Comparison of ENCODE assay signal across 30 mouse cellular contexts in the genomic region with DNA sequence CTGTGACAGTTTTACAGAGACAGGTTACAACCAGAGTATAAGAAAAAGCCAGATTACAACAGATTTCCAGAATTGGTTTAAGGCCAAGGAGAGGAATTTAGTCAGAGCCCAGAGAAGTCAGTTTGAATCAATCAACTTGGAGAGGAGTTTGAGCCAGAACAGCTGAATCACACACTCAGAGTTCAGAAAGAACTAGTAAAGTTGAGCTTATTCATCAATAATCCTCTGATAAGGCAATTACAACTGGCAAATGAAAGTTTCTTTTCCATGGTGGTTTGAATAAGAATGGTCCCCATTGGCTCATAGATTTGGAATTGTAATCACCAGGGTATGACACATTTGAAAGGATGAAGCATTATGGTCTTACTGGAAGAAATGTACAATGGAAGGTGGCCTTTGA.
"Had no signal": no experiment of that assay in that cellular context is flagged by ENCODE, and none has a peak within 500 bp of the region (broad histone marks: within the 10 kb centered on the region; RNA-seq: fewer than 3 reads in every experiment).

No protein-coding gene starts in this region.

- H3K9me3 ChIP-seq: limb, embryonic 10.5 days; limb, embryonic 12.5 days; limb, embryonic 13.5 days; limb, embryonic 15.5 days; liver, embryonic 12.5 days; liver, embryonic 13.5 days; liver, embryonic 15.5 days; lung, embryonic 15.5 days; midbrain, embryonic 10.5 days; midbrain, embryonic 12.5 days; midbrain, embryonic 13.5 days; midbrain, embryonic 15.5 days; neural tube, embryonic 12.5 days had no signal

- H3K27ac ChIP-seq: limb, embryonic 10.5 days; limb, embryonic 12.5 days; limb, embryonic 13.5 days; limb, embryonic 15.5 days; liver, embryonic 12.5 days; liver, embryonic 13.5 days; liver, embryonic 14.5 days; liver, embryonic 15.5 days; lung, embryonic 15.5 days; macrophage; midbrain, embryonic 10.5 days; midbrain, embryonic 12.5 days; midbrain, embryonic 13.5 days; midbrain, embryonic 15.5 days; neural tube, embryonic 12.5 days had no signal

- H3K4me2 ChIP-seq: limb, embryonic 12.5 days; limb, embryonic 13.5 days; limb, embryonic 15.5 days; liver, embryonic 11.5 days; liver, embryonic 12.5 days; liver, embryonic 13.5 days; liver, embryonic 15.5 days; lung, embryonic 15.5 days; midbrain, embryonic 11.5 days; midbrain, embryonic 12.5 days; midbrain, embryonic 13.5 days; midbrain, embryonic 15.5 days; neural tube, embryonic 12.5 days had no signal

- H3K9ac ChIP-seq: limb, embryonic 12.5 days; limb, embryonic 13.5 days; limb, embryonic 15.5 days; liver, embryonic 12.5 days; liver, embryonic 13.5 days; liver, embryonic 14.5 days; liver, embryonic 15.5 days; liver, postnatal 0 days; lung, embryonic 15.5 days; midbrain, embryonic 12.5 days; midbrain, embryonic 13.5 days; midbrain, embryonic 15.5 days; neural tube, embryonic 12.5 days had no signal

- H3K4me1 ChIP-seq: limb, embryonic 10.5 days; limb, embryonic 12.5 days; limb, embryonic 13.5 days; limb, embryonic 15.5 days; liver, embryonic 12.5 days; liver, embryonic 13.5 days; liver, embryonic 15.5 days; lung, embryonic 15.5 days; megakaryocyte, embryonic 14.5 days; midbrain, embryonic 10.5 days; midbrain, embryonic 12.5 days; midbrain, embryonic 13.5 days; midbrain, embryonic 15.5 days; neural tube, embryonic 12.5 days had no signal

- H3K4me3 ChIP-seq: limb, embryonic 10.5 days; limb, embryonic 12.5 days; limb, embryonic 13.5 days; limb, embryonic 15.5 days; liver, embryonic 12.5 days; liver, embryonic 13.5 days; liver, embryonic 15.5 days; lung, embryonic 15.5 days; megakaryocyte, embryonic 14.5 days; midbrain, embryonic 10.5 days; midbrain, embryonic 12.5 days; midbrain, embryonic 13.5 days; midbrain, embryonic 15.5 days; myocyte; neural tube, embryonic 12.5 days had no signal

- ATAC-seq: liver, embryonic 12.5 days; liver, postnatal 0 days; midbrain, embryonic 13.5 days; midbrain, embryonic 15.5 days; midbrain, embryonic 16.5 days had no signal

- DNase-seq: left cerebral cortex, postnatal 4 days; liver; liver, embryonic 13.5 days; liver, postnatal 0 days; lung, adult 18-20 months; lung, adult 2 months; lung, postnatal 10 days; lung, postnatal 14 days; lung, postnatal 36 days; lung, postnatal 4 days; midbrain, embryonic 14.5 days had no signal

- H3K36me3 ChIP-seq: limb, embryonic 10.5 days; limb, embryonic 12.5 days; limb, embryonic 13.5 days; limb, embryonic 15.5 days; liver, embryonic 12.5 days; liver, embryonic 13.5 days; liver, embryonic 15.5 days; lung, embryonic 15.5 days; midbrain, embryonic 10.5 days; midbrain, embryonic 12.5 days; midbrain, embryonic 13.5 days; midbrain, embryonic 15.5 days; neural tube, embryonic 12.5 days had no signal

- H3K27me3 ChIP-seq: limb, embryonic 12.5 days; limb, embryonic 13.5 days; limb, embryonic 15.5 days; liver, embryonic 12.5 days; liver, embryonic 13.5 days; liver, embryonic 15.5 days; lung, embryonic 15.5 days; megakaryocyte, embryonic 14.5 days; midbrain, embryonic 12.5 days; midbrain, embryonic 13.5 days; midbrain, embryonic 15.5 days; neural tube, embryonic 12.5 days had no signal
